Mouse (Mus musculus) CH12.LX (cell line): ENCODE measurements at regions not wholly inside any gene's neighbourhood (a gene's known extent, or its start where the extent isn't known, plus 50 kb on each side); places are given as distances from the start of the nearest gene placed in this dataset.

Experiments
- DNase-seq: peaks from one replicate; pipeline ENCODE4 v3.0.0-alpha.2; 2013; ENCODE audit errors: extremely low read depth
- H3K27ac ChIP-seq: 2 replicates; pipeline ENCODE4 v1.5.1; 2012; ENCODE audit warnings: low read depth, mild to moderate bottlenecking, control low read depth, moderate library complexity; ENCODE audit not compliant: insufficient read depth
- H3K27me3 ChIP-seq: replicated peaks from 2 replicates; pipeline ENCODE3; 2012; ENCODE audit warnings: inconsistent platforms
- H3K36me3 ChIP-seq, 2 experiments: replicated peaks in 1 of 2; 2 replicates each; pipeline versions ENCODE3 to v1.6.1; 2012; ENCODE audit warnings: inconsistent platforms in 1 of 2, low read length in 1 of 2, mild to moderate bottlenecking in 1 of 2, mixed read lengths in 1 of 2, moderate library complexity in 1 of 2; ENCODE audit not compliant: control insufficient read depth in 1 of 2, insufficient read depth in 1 of 2
- H3K4me1 ChIP-seq, 2 experiments: 2 replicates each; pipeline ENCODE4 v1.6.1; 2012; ENCODE audit warnings: inconsistent platforms in 1 of 2, moderate library complexity in 1 of 2; ENCODE audit not compliant: insufficient read depth in 2 of 2, control insufficient read depth in 1 of 2
- H3K4me2 ChIP-seq: 2 replicates; pipeline ENCODE4 v1.6.1; 2012; ENCODE audit warnings: low read depth, mild to moderate bottlenecking, control low read depth; ENCODE audit not compliant: poor library complexity, insufficient read depth, severe bottlenecking
- H3K4me3 ChIP-seq, 3 experiments: fragments of 150-350 bp in 1 of 3; sonication (generic) in 1 of 3; replicated peaks in 1 of 3; 2 replicates each; pipeline versions ENCODE3 to v1.5.1; 2011 to 2012; ENCODE audit warnings: low read depth in 2 of 3, low read length in 2 of 3, mild to moderate bottlenecking in 2 of 3, moderate library complexity in 2 of 3, control low read depth in 1 of 3, improper control_type of control experiment in 1 of 3, inconsistent platforms in 1 of 3, mixed read lengths in 1 of 3; ENCODE audit not compliant: poor library complexity in 1 of 3
- H3K79me2 ChIP-seq: replicated peaks from 2 replicates; pipeline ENCODE4 v1.6.1; 2012; ENCODE audit warnings: mild to moderate bottlenecking, moderate library complexity; ENCODE audit not compliant: control insufficient read depth, poor library complexity, insufficient read depth, severe bottlenecking; ENCODE audit errors: extremely low read depth
- H3K9ac ChIP-seq: 2 replicates; pipeline ENCODE4 v1.6.1; 2012; ENCODE audit warnings: low read depth, mild to moderate bottlenecking, control low read depth, moderate library complexity; ENCODE audit not compliant: insufficient read depth
- H3K9me3 ChIP-seq: replicated peaks from 2 replicates; pipeline ENCODE3; 2012; ENCODE audit warnings: low read length, inconsistent platforms, mixed read lengths
- BHLHE40 ChIP-seq: IDR thresholded peaks from 2 replicates; pipeline ENCODE4 v1.6.1; 2011; ENCODE audit warnings: mild to moderate bottlenecking, low read depth, low read length, improper control_type of control experiment
- CHD1 ChIP-seq: IDR thresholded peaks from 2 replicates; pipeline ENCODE4 v1.6.1; 2012; ENCODE audit warnings: low read depth, low read length, improper control_type of control experiment, inconsistent platforms
- CHD2 ChIP-seq: IDR thresholded peaks from 2 replicates; pipeline ENCODE4 v1.6.1; 2011; ENCODE audit warnings: low read length, improper control_type of control experiment
- CTCF ChIP-seq, 2 experiments: IDR thresholded peaks in 1 of 2; conservative IDR thresholded peaks in 1 of 2; 2 replicates each; pipeline ENCODE4 v1.5.1; 2011 to 2012; ENCODE audit warnings: low read depth in 2 of 2, low read length in 2 of 2, improper control_type of control experiment in 1 of 2, inconsistent platforms in 1 of 2, mild to moderate bottlenecking in 1 of 2, moderate library complexity in 1 of 2
- E2F4 ChIP-seq: IDR thresholded peaks from 2 replicates; pipeline ENCODE4 v1.6.1; 2011; ENCODE audit warnings: low read depth, low read length, improper control_type of control experiment; ENCODE audit not compliant: insufficient replicate concordance
- ELF1 ChIP-seq: IDR thresholded peaks from 2 replicates; pipeline ENCODE4 v1.6.1; 2014; ENCODE audit warnings: low read depth, mild to moderate bottlenecking, inconsistent platforms, low read length, improper control_type of control experiment
- EP300 ChIP-seq: IDR thresholded peaks from 2 replicates; pipeline ENCODE4 v1.6.1; 2011; ENCODE audit warnings: low read length, improper control_type of control experiment
- ETS1 ChIP-seq: conservative IDR thresholded peaks from 2 replicates; pipeline ENCODE4 v1.6.1; 2012; ENCODE audit warnings: low read depth, mild to moderate bottlenecking, inconsistent platforms, low read length, improper control_type of control experiment, moderate library complexity
- IRF4 ChIP-seq: IDR thresholded peaks from 2 replicates; pipeline ENCODE4 v1.6.1; 2014; ENCODE audit warnings: low read depth, mild to moderate bottlenecking, inconsistent platforms, low read length, improper control_type of control experiment
- JUN ChIP-seq: IDR thresholded peaks from 2 replicates; pipeline ENCODE4 v1.6.1; 2011; ENCODE audit warnings: low read depth, mild to moderate bottlenecking, low read length, improper control_type of control experiment, moderate library complexity; ENCODE audit not compliant: insufficient read depth
- JUND ChIP-seq: conservative IDR thresholded peaks from 2 replicates; pipeline ENCODE4 v1.6.1; 2011; ENCODE audit warnings: low read depth, low read length, improper control_type of control experiment
- KAT2A ChIP-seq: IDR thresholded peaks from 2 replicates; pipeline ENCODE4 v1.6.1; 2012; ENCODE audit warnings: low read length, improper control_type of control experiment, inconsistent platforms; ENCODE audit not compliant: insufficient replicate concordance
- MAFK ChIP-seq: IDR thresholded peaks from 2 replicates; pipeline ENCODE4 v1.6.1; 2011; ENCODE audit warnings: low read length, improper control_type of control experiment; ENCODE audit not compliant: insufficient replicate concordance
- MAX ChIP-seq: IDR thresholded peaks from 2 replicates; pipeline ENCODE4 v1.6.1; 2011; ENCODE audit warnings: low read length, improper control_type of control experiment
- MEF2A ChIP-seq: IDR thresholded peaks from 2 replicates; pipeline ENCODE4 v1.6.1; 2014; ENCODE audit warnings: low read depth, mild to moderate bottlenecking, inconsistent platforms, low read length, improper control_type of control experiment, borderline replicate concordance
- MXI1 ChIP-seq: IDR thresholded peaks from 2 replicates; pipeline ENCODE4 v1.6.1; 2011; ENCODE audit warnings: mild to moderate bottlenecking, low read depth, low read length, improper control_type of control experiment
- MYC ChIP-seq: IDR thresholded peaks from 2 replicates; pipeline ENCODE4 v1.6.1; 2011; ENCODE audit warnings: low read depth, mild to moderate bottlenecking, improper control_type of control experiment, low read length
- NELFE ChIP-seq: IDR thresholded peaks from 2 replicates; pipeline ENCODE4 v1.6.1; 2011; ENCODE audit warnings: low read depth, low read length, improper control_type of control experiment
- NRF1 ChIP-seq: IDR thresholded peaks from 2 replicates; pipeline ENCODE4 v1.6.1; 2014; ENCODE audit warnings: low read depth, mild to moderate bottlenecking, inconsistent platforms, low read length, improper control_type of control experiment, moderate library complexity
- POLR2A ChIP-seq: IDR thresholded peaks from 2 replicates; pipeline ENCODE4 v1.6.1; 2011; ENCODE audit warnings: low read depth, mild to moderate bottlenecking, improper control_type of control experiment, low read length
- RAD21 ChIP-seq: IDR thresholded peaks from 2 replicates; pipeline ENCODE4 v1.6.1; 2011; ENCODE audit warnings: low read depth, mild to moderate bottlenecking, low read length, improper control_type of control experiment, moderate library complexity
- SIN3A ChIP-seq: IDR thresholded peaks from 2 replicates; pipeline ENCODE4 v1.6.1; 2012; ENCODE audit warnings: low read length, improper control_type of control experiment, inconsistent platforms
- SMC3 ChIP-seq: IDR thresholded peaks from 2 replicates; pipeline ENCODE4 v1.6.1; 2011; ENCODE audit warnings: low read depth, low read length, improper control_type of control experiment
- TBP ChIP-seq: conservative IDR thresholded peaks from 2 replicates; pipeline ENCODE4 v1.6.1; 2011; ENCODE audit warnings: low read depth, low read length, improper control_type of control experiment
- TCF12 ChIP-seq: IDR thresholded peaks from 2 replicates; pipeline ENCODE4 v1.6.1; 2014; ENCODE audit warnings: low read depth, mild to moderate bottlenecking, inconsistent platforms, low read length, improper control_type of control experiment
- UBTF ChIP-seq: IDR thresholded peaks from 2 replicates; pipeline ENCODE4 v1.6.1; 2012; ENCODE audit warnings: low read depth, mild to moderate bottlenecking, inconsistent platforms, low read length, improper control_type of control experiment, moderate library complexity
- USF1 ChIP-seq: IDR thresholded peaks from 2 replicates; pipeline ENCODE4 v1.6.1; 2014; ENCODE audit warnings: low read depth, mild to moderate bottlenecking, inconsistent platforms, low read length, improper control_type of control experiment
- ZC3H11A ChIP-seq: IDR thresholded peaks from 2 replicates; pipeline ENCODE4 v1.6.1; 2012; ENCODE audit warnings: low read depth, mild to moderate bottlenecking, inconsistent platforms, low read length, improper control_type of control experiment
- ZNF384 ChIP-seq: IDR thresholded peaks from 2 replicates; pipeline ENCODE4 v1.6.1; 2012; ENCODE audit warnings: low read depth, low read length, improper control_type of control experiment, inconsistent platforms
- dilution Hi-C: fragments of 300-500 bp; cut with MboI; formaldehyde crosslinking; loops from 2 replicates; pipeline ENCODE4 v1.14.3; 2020; ENCODE audit warnings: low sequenced_read_pairs; ENCODE audit not compliant: extremely low pct_unique_long_range_greater_than_20kb, extremely low pct_ligation_motif_present
- in situ Hi-C: fragments of 300-500 bp; cut with MboI; formaldehyde crosslinking; loops from 3 replicates; pipeline ENCODE4 v1.14.3; 2019; ENCODE audit warnings: low sequenced_read_pairs, low pct_ligation_motif_present, low pct_unique_long_range_greater_than_20kb, mixed read lengths

DNA sequence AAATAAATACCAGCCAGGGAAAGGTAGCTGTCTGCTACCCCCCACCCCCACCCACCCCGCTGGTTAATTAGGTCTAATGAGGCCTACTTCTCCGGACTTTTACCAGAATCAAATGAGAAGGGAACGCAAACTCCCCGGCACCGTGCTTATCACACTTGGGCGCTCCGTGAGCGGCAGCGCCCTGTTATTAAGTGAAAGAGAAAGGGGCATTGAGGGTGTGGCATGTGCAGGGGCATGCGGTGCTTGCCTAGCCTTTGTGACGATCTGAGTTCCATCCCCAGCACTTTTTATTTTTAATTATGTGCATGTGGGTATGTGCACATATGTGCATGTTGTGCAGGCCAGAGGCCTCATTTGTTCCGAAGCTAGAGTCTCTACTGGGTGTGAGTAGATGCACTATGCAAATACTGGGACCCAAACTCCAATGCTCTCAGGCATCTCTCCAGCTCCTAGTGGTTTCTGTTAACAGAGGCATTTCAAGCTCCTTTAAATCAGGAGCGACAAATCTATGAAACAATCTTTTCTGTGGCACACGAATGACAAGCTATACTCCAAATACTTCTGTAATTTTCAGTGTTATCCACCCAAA lies 57.8 kb upstream of the Peli1 start:
- Histone ChIP-seq H3K9me3 (peaks cover 16% of the 10 kb centered on the region), H3K4me1 (peaks cover 9 to 32% of the 10 kb centered on the region in 2 experiments; a peak in 3 of 4 replicates), H3K36me3 (peaks cover 0 to 2% of the 10 kb centered on the region in 2 experiments), H3K79me2 (no peaks in the 10 kb centered on the region), H3K4me3 (peak overlapping the region in 2 of 3 experiments; percentile 1 to 50), H3K27ac (peak overlapping the region; percentile 17), H3K9ac (peak overlapping the region; percentile 19), H3K4me2 (peak overlapping the region; percentile 69), H3K27me3 (no peaks in the 10 kb centered on the region)
- in situ Hi-C loops: no loop called here
- peak; percentile 44; the same call in 1 of the 2 replicates for TF ChIP-seq MXI1
- TF ChIP-seq IRF4: no peak
- no peak for TF ChIP-seq MEF2A
- no peak for TF ChIP-seq JUND
- peak; percentile 19; the same call in 1 of the 2 replicates for TF ChIP-seq CHD1
- no peak for TF ChIP-seq POLR2A
- TF ChIP-seq E2F4: no peak
- TF ChIP-seq MAFK: no peak
- TF ChIP-seq RAD21: no peak; the same call in 1 of the 2 replicates
- no peak for TF ChIP-seq USF1
- TF ChIP-seq MAX: no peak; the same call in 1 of the 2 replicates
- peak; percentile 77 for DNase-seq
- dilution Hi-C loops: no loop called here

- H3K4me3 ChIP-seq: peak overlapping the region; percentile 1 to 50 (median 32)
- peak; percentile 66 for TF ChIP-seq EP300
- no peak; the same call in none of the 2 replicates for TF ChIP-seq TBP
- peak; percentile 43; the same call in 1 of the 2 replicates for TF ChIP-seq BHLHE40
- peak; percentile 65; the same call in 1 of the 2 replicates for TF ChIP-seq KAT2A
- no peak for TF ChIP-seq JUND
- TF ChIP-seq JUN: no peak
- peak; percentile 67 for TF ChIP-seq POLR2A
- TF ChIP-seq NRF1: no peak
- peak; percentile 78 for TF ChIP-seq ETS1
- TF ChIP-seq ZC3H11A: no peak
- TF ChIP-seq SIN3A: no peak; the same call in 1 of the 2 replicates
- no peak for TF ChIP-seq MXI1
- TF ChIP-seq ELF1: peak; percentile 88
- 0 out of 2 replicates have a peak, but pooled peaks have one; percentile 24 for TF ChIP-seq IRF4
- peak; percentile 68; the same call in 1 of the 2 replicates for TF ChIP-seq MAX
- no peak for TF ChIP-seq USF1
- TF ChIP-seq CHD2: no peak; the same call in 1 of the 2 replicates
- no peak for TF ChIP-seq RAD21
- no peak for TF ChIP-seq SMC3
- peak; percentile 42; the same call in 1 of the 2 replicates for TF ChIP-seq TCF12
- peak; percentile 74; the same call in 1 of the 2 replicates for TF ChIP-seq MYC
- peak; percentile 56 for TF ChIP-seq NELFE
- TF ChIP-seq MAFK: 0 out of 2 replicates have a peak, but pooled peaks have one; percentile 45
- no peak for TF ChIP-seq UBTF
- peak; percentile 67; the same call in 1 of the 2 replicates for TF ChIP-seq E2F4
- no peak for TF ChIP-seq CTCF (conservative IDR thresholded peaks at IDR 0.05 in 1 of 2, IDR thresholded peaks at IDR 0.05 in 1 of 2; ENCODE audit: low read depth in 2 of 2, low read length in 2 of 2)
- TF ChIP-seq ZNF384: peak; percentile 26; the same call in 1 of the 2 replicates
Measured at GRCm38 (mm10) chr11:21033823-21034401, 57.2 kb upstream of the Peli1 start.

More at GRCm38 (mm10) chr11:21033823-21034401, 57.2 kb upstream of the Peli1 start:
- in situ Hi-C loops (no loop called here), dilution Hi-C loops (no loop called here)
- DNase-seq: peak; percentile 88
- peak overlapping the region; percentile 19 for H3K9ac ChIP-seq
- H3K27me3 ChIP-seq: no peaks in the 10 kb centered on the region
- H3K36me3 ChIP-seq: peaks cover 0 to 2% of the 10 kb centered on the region in 2 experiments
- no peaks in the 10 kb centered on the region for H3K79me2 ChIP-seq
- peaks cover 16% of the 10 kb centered on the region for H3K9me3 ChIP-seq
- peaks cover 9 to 32% of the 10 kb centered on the region in 2 experiments; a peak in 3 of 4 replicates for H3K4me1 ChIP-seq
- peak overlapping the region; percentile 17 for H3K27ac ChIP-seq
- peak overlapping the region; percentile 69 for H3K4me2 ChIP-seq
